Mouse (Mus musculus) testis, postnatal 10 days (tissue): Measurements from ENCODE around the gene Rbks.

Source experiments
- DNase-seq: peaks from one replicate; pipeline ENCODE4 v3.0.0; 2021; ENCODE audit warnings: low spot score

Rbks gene

GRCm38 (mm10) chr5:31696971-31697643 is at the start of gene Rbks:
Gene Rbks, minus strand, starts transcription at chr5:31697627.
- no peak for DNase-seq

DNA sequence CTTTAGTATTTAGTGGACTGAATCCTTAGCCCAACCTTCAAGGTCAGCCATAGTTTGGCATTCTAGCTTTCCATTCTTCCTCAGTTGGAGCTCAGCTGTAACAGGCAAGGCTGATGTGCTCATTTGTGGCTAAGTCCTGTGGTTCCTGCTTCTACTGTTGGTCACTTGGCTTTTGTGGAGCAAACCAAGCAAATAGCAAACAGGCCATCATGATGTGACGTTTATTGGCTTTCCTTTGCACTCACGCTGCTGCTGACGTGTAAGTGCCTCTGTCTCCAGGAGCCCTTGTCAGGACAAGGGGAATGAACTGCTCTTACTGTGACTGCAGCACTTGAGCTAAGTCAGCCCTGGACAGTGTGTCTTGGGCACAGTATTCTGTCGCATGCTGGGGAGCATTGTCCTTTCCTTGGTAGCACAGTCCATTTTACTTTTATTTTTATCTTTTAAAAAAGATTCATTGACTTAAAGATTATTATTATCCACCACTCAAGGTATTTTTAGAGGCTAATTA is 45.1 kb upstream of the Rbks start:
- DNase-seq, result no peak

DNA sequence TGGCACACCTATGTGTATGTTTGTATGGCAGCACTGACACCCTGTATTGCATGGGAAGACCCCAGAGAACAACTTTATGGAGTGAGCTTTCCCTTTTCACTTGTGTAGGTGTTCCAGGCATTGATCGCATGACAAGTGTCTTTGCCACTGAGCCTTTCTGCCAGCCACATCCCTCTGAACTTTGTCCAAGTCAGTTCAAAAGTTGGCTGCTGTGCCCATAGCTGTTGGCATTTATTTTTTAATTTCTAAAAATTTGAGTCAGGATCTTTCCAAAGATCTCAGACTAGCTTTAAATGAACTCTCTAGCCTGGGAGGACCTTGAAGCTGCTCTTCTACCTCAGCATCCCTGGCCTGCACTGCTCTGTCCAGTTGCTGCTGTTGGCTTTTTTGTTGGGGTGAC is 44.5 kb upstream of the Rbks start:
- no peak for DNase-seq

- DNase-seq, result no peak
Observed at GRCm38 (mm10) chr5:31732644-31733338, 35.4 kb upstream of the Rbks start.

DNA sequence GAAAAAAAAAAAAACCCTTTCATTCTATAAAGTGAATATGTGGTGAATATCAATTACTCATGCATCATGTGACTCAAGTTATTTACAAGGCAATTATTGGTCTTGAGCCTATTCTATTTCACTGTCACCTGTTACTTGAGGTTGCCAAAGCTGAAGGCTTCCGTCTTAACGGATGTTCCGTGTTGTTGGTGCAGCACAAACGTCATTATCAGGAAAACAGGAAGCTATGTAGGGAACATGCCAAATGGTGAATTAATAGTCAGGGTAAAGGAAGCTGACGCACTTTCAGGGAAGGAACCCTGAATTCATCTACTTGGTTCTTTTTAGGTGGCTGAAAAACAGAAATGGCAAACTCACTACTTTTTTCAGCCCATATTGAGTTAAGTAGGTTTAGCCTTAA is 30.0 kb upstream of the Rbks start:
- DNase-seq, result no peak

- no peak for DNase-seq
Observed at GRCm38 (mm10) chr5:31725885-31726284, 28.5 kb upstream of the Rbks start.

DNA sequence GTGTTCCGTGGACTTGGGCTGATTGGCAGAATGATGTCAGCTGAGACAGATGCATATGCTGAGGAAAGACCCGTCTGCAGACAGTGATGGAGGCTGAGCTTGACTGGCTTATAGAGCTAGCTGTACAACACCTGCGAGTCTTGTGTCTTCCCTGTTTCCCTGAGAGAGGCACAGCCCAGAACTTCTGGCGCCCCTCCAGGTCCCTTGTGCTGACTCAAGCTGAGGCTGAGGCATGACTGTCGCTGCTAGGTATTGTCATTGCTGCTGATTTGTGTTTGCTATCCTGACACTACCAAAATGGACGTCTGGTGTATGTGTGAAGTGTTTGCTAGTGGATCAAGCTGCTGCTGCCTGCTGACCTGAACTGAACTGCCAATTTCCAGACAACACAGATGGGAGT is 27.1 kb upstream of the Rbks start:
- peak; percentile 53 for DNase-seq

GRCm38 (mm10) chr5:31715486-31716150 is 18.2 kb upstream of the Rbks start:
- no peak for DNase-seq

DNA sequence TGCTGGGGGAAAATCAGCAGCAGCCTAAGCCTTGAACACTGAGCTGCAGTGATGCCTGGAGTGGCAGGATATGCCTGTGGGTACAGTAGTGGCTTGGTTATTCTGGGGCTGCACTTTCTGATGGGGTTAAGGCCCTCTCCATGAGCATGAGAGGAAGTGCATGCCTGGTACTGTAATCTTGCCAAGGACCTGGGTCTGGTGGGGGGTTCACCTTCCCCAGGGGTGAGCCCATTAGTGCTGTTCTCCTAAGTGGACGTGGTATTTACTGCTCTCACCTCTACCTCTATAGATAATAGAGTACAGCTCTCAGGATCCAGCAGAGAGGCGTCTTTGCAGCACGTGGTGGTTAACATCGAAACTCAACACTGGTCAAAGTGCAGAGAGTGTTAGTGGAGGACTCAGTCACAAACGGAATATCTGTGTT is 16.4 kb upstream of the Rbks start:
- DNase-seq, result no peak

DNA sequence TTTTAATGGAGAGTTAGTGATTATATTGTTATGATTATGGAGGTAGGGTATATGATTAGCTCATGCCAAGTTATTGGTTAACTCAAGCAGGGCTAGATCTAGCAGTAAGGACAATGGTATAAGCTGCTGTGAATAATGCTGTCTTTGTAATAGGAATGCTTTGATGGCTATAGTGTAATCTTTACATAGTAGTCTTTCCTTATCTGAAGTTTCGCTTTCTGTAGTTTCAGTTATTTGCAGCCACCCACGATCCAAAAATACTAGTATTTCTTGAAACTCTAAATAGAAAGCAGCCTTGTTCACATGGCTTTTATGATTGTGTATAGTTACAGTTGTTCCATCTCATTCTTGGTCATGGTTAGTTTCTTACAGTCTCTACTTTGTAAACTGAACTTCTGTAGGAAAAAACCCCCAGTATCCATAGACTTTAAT is 15.9 kb upstream of the Rbks start:
- no peak for DNase-seq

GRCm38 (mm10) chr5:31709389-31709788 is 12.0 kb upstream of the Rbks start:
- no peak for DNase-seq

DNA sequence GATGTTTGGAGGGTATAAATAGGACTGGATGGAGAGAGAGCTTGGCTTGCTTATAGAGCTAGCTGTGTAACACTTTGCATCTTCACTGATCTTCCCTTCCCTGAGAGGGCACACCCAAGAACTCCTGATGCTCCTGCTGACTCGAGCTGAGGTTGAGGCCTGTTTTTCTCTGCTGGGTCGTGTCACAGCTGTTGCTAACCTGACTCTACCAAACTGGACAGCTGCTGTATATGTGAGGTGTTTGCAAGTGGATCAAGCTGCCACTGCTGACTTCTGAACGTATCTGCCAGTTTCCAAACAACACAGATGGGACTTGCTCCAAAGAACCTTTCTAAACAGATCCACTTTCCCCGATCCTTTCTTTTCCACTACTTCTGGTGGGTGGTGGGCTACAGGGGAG is 9.4 kb upstream of the Rbks start:
- DNase-seq, result no peak

GRCm38 (mm10) chr5:31704971-31705370 is 7.5 kb upstream of the Rbks start:
- DNase-seq, result no peak

GRCm38 (mm10) chr5:31699397-31699796 is 2.0 kb upstream of the Rbks start:
- DNase-seq, result no peak

- no peak for DNase-seq
Observed at GRCm38 (mm10) chr5:31698931-31699330, 1.5 kb upstream of the Rbks start.

GRCm38 (mm10) chr5:31698297-31698726 is 885 bp upstream of the Rbks start:
- peak; percentile 76 for DNase-seq

DNA sequence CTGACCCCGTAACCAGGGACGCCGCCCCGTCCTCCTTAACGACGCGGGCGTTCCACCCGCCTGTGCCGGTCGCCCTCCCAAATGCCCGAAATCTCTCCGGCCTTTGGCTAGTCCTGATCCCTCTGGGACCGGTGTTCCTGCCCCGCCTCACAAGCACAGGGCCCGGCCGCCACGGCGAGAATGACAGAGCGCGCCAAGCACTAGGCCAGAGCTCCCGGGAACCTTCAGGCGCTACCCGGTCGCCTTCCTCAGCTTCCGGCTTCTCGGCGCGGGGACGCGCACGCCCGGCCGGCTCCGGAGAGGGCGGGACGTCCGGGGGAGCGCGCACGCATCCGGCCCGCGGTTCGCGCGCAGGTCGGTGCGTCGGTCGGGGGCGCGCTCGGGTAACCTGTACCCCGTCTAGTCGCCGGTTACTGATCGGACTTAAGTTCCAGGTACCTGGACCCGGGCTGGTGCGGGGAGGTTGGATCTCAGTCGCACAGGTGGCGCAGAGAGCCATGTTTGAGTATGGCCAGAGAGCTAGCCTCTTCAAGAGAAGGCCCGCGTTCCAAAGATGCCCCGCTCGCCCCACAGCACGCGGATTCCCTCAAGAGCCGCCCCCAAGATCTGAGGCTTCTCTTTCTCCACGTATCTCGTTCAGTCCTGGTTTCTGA is 343 bp upstream of the Rbks start, which contains the start of gene Babam2:
Gene Babam2 (plus strand): TSS at position 41 of the 653 bp plus-strand sequence.
- DNase-seq, result peak; percentile 95

DNA sequence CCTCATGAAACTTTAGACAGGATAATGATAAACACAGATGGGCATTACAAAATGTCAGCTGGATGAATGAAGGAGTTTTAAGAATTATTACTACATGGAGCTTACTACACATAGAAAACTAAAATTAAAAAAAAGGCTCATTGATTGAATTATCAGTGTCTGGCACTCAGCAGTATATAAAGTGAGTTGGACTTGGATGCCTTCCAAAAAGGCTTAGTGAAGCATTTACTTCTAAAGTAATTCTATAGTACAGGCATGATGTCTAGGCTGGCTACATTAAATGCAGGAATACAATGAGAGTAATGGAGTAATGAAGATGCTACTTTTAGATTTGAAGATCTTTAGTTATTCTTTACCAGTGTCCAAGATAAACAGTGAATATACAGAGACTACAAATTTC is 4.2 kb downstream of the Rbks start:
- no peak for DNase-seq

DNA sequence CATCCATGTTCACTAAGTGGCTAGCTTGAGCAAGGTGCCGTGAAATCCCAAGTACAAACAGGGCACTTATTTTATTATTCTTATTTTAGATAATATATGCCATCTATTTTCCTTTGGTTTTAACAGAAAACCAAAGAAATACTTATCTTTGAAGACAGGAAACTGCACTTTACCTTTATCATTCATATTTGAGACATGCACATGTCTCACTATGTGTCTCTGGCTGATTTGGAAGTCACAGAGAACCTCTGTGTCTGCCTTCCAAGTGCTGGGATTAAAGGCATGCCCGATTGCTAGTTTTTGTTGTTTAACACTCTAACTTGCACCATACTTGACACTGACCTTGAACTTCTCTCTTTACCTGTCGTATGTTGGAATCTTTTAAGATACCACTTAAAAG is 9.5 kb downstream of the Rbks start:
- DNase-seq, result no peak

GRCm38 (mm10) chr5:31686040-31686439 is 11.4 kb downstream of the Rbks start:
- no peak for DNase-seq

GRCm38 (mm10) chr5:31682305-31682704 is 15.1 kb downstream of the Rbks start:
- DNase-seq, result no peak

DNA sequence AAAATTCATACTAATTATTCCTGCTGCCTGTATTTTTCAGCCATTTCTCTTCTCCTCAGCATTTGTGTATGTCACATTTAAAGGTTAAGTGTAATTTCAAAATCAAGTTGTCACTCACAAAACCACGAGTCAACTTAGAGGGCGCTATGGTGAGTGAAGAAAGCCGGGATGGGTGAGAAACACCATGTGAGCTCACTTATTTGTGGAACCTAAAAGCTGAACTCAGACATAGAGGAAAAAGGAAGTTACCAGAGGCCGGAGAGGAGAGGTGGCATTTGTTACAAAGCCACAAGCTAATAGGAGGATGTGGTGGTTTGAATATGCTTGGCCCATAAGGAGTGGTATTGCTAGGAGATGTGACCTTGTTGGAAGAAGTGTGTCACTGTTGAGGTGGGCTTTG is 17.2 kb downstream of the Rbks start:
- no peak for DNase-seq
